Mouse (Mus musculus) liver, adult 2 months (tissue): ENCODE results near the gene 4930579F01Rik.

Source experiments
- CTCF ChIP-seq: fragments of 200-500 bp; IDR thresholded peaks from 2 replicates; pipeline ENCODE4 v1.5.1; 2011; ENCODE audit warnings: low read depth, low read length, control low read depth
- POLR2A ChIP-seq: fragments of 200-500 bp; IDR thresholded peaks from 2 replicates; pipeline ENCODE4 v1.6.1; 2011; ENCODE audit warnings: low read length, control low read depth; ENCODE audit not compliant: insufficient read depth; ENCODE audit errors: extremely low read depth

DNA sequence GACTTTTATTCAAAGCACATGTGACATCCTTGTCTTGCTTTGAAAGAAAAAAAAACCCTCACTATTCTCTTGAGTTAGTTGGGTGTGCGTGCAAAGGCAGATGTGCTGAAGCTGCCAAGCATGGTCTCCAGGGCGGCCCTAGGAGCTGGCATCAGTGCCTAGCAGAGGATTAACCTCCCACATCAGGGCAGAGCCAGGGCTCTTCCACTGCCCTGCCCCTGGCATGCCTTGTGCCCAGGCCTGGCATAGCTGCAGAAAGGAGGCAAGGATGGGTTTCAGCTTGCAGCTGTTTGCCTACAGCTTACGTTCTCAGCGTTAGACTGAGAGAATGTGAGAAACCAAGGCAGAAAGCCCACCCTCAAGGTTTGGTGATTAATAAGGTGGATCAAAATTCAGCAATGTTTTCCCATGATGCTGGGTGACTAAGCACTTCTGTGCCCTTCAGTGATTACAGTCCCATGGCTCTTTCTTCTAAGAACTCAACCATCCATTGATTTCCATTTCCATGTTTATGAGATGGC is 18.9 kb upstream of the 4930579F01Rik start:
- TF ChIP-seq CTCF = no peak
- no peak for TF ChIP-seq POLR2A
